Comparison of ENCODE assay signal across 12 mouse cellular contexts in the genomic region with DNA sequence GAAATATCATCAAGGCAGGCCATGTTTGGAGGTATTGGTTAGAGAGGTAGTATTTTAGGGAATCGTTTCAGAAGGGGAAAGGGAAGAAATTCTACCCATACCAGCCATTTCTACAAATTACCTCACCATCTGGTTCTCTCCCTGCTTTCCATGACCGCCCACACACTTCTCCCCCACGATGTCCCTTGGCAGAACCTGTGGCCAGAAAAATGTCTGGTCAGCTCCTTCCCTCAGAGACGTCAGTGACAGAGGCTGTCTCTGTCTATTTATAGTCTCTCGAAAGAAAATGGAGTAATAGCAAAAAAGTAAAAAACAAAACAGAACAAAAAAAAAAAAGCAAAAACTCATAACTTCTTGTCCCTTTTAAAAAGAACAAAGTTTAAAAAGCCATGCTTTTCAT. TPM values are rescaled to one million over a fixed set of nuclear protein-coding genes. Genes with fewer than 3 reads are reported as not detected.
DNase-seq lines count a peak whose midpoint lies in the region; ATAC-seq and TF ChIP-seq lines count a peak whose summit lies in the region.
"Had no signal": no experiment of that assay in that cellular context is flagged by ENCODE, and none has a peak within 500 bp of the region (broad histone marks: within the 10 kb centered on the region; RNA-seq: fewer than 3 reads in every experiment).

No protein-coding gene starts in this region.

- H3K9me3 ChIP-seq in midbrain, postnatal 0 days (ENCODE audit: low read length) = no peaks in the 10 kb centered on the region
- H3K9me3 ChIP-seq: hindbrain, embryonic 10.5 days; midbrain, embryonic 10.5 days had no signal

- WGBS in midbrain, postnatal 0 days = 82% methylated on average over 5 of the region's 5 CpGs

- no peaks in the 10 kb centered on the region for H3K4me1 ChIP-seq in midbrain, postnatal 0 days (ENCODE audit: insufficient read depth, low read length)

- ATAC-seq in midbrain, postnatal 0 days (ENCODE audit: low FRiP score) = no peak

- 0 out of 2 replicates have a peak, but pooled peaks cover 3% of the 10 kb centered on the region for H3K27me3 ChIP-seq in midbrain, postnatal 0 days (ENCODE audit: insufficient read depth, low read length)

- 0 out of 2 replicates have a peak overlapping the region, but pooled peaks have one; percentile 13 for H3K27ac ChIP-seq in gastrocnemius, adult 2 months
- H3K27ac ChIP-seq in midbrain, postnatal 0 days (ENCODE audit: low read depth, low read length) = no peak overlapping the region
- H3K27ac ChIP-seq: hindbrain, embryonic 10.5 days; midbrain, embryonic 10.5 days had no signal

- intact Hi-C loops in gastrocnemius, adult 2 months (cut with DNase I) = no loop called here
- intact Hi-C loops in heart, postnatal 25 days (cut with DNase I) = no loop called here

- no peak overlapping the region for H3K4me2 ChIP-seq in midbrain, postnatal 0 days (ENCODE audit: low read depth, low read length, poor library complexity, severe bottlenecking)

- H3K4me3 ChIP-seq in gastrocnemius, adult 2 months = no peak overlapping the region
- no peak overlapping the region for H3K4me3 ChIP-seq in midbrain, postnatal 0 days (ENCODE audit: low read depth, low read length)
- H3K4me3 ChIP-seq: erythroblast, embryonic 14.5 days; hindbrain, embryonic 10.5 days; midbrain, embryonic 10.5 days had no signal

- DNase-seq in gastrocnemius, adult 2 months = peak; percentile 56
- no peak for DNase-seq in gastrocnemius, adult 8-10 months (ENCODE audit: low spot score in 2 of 2)
- peak; percentile 37 to 51 for DNase-seq in right cerebral cortex, adult 2 months (ENCODE audit: low spot score in 2 of 2)
- DNase-seq in right cerebral cortex, postnatal 4 days = no peak
- peak; percentile 22 for DNase-seq in heart, postnatal 25 days (ENCODE audit: low spot score)
- no peak for DNase-seq in spleen, postnatal 10 days (ENCODE audit: low spot score in 2 of 2)
- DNase-seq in spleen, adult 12 weeks (ENCODE audit: low spot score) = no peak
- no peak for DNase-seq in midbrain, postnatal 0 days (ENCODE audit: low spot score)
- DNase-seq: adrenal gland, postnatal 36 days had no signal

- no peak overlapping the region for H3K9ac ChIP-seq in midbrain, postnatal 0 days (replicated peaks; ENCODE audit: low read length, poor library complexity, severe bottlenecking)

- H3K36me3 ChIP-seq in midbrain, postnatal 0 days (ENCODE audit: insufficient read depth, low read length) = no peaks in the 10 kb centered on the region
- H3K36me3 ChIP-seq: hindbrain, embryonic 10.5 days; midbrain, embryonic 10.5 days had no signal

- TF ChIP-seq CTCF in gastrocnemius, adult 2 months (IDR thresholded peaks at IDR 0.05) = no peak
- TF ChIP-seq CTCF in midbrain, postnatal 0 days (IDR thresholded peaks at IDR 0.05) = no peak

RNA-seq across cellular contexts. Expression of a gene that starts 23.0 kb away (rescaled TPM):
- total RNA-seq in gastrocnemius, adult 2 months (2021) = 10 to 100 TPM; 35.6 to 45.1 TPM
- 10 to 100 TPM; 30.0 to 44.0 (median 41.9) TPM for total RNA-seq in gastrocnemius, adult 8-10 months (2022)
- 100 to 1,000 TPM; 125 to 136 TPM for total RNA-seq in heart, postnatal 25 days (2021)
- total RNA-seq in midbrain, postnatal 0 days (2014; rRNA removed) = 201 and 246 TPM in 2 replicates
- polyA plus RNA-seq in midbrain, postnatal 0 days (2015; fragmentation: Nextera tagmentation; extraction: Ambion mirVana) = 175 and 179 TPM in 2 replicates

Comparison
In these comparisons a context has a peak if more than half of its experiments do, and no peak if none do; other contexts are left out.
1. DNase-seq: peak in gastrocnemius, adult 2 months (single experiment), right cerebral cortex, adult 2 months (2 of 2) and heart, postnatal 25 days (single experiment); none in gastrocnemius, adult 8-10 months (0 of 2), right cerebral cortex, postnatal 4 days (single experiment), spleen, postnatal 10 days (0 of 2), spleen, adult 12 weeks (single experiment) and midbrain, postnatal 0 days (single experiment).